Mouse (Mus musculus): Measurements from ENCODE around the gene Higd1c. TPM values are rescaled to one million over a fixed set of nuclear protein-coding genes. Genes with fewer than 3 reads are reported as not detected.

Higd1c gene
- polyA plus RNA-seq, 1 experiment from 2014 or later, result not detected

DNA sequence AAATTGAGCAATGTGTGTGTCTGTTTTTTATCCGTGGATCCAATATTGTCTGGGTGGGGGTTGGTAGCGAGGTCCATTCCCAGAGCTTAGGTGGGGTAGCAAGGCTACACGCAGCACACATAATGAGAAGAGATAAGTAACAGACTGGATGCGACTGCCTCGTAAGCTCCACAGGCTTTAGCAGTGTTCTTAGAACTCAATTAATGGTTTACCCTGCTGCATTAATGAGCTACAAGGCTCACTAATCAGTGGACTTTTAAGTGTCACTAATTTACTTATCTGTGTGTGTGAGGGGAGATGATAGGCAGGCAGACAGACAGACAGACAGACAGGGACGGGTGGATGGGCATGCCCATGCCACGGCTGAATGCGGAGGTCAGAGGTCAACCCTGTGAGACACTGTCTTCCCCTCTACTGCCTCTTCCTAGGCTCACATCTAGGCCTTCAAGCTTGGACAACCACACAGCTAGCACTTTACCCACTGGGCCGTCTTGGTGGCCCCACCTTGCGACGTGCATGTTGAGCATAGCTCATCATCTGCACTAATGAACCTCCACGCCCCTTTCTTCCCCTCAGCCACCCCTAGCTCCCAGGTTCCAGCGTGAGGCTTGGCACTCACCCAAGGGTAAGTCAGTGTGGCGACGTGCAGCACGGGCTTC lies 36.4 kb downstream of the Higd1c start:
- peaks cover 99% of the 10 kb centered on the region for H3K36me3 ChIP-seq (replicated peaks; ENCODE audit: control insufficient read depth, insufficient read depth)
- no peak overlapping the region for H3K27ac ChIP-seq
- H3K9me3 ChIP-seq (ENCODE audit: control insufficient read depth, low read length), result no peaks in the 10 kb centered on the region
- H3K9ac ChIP-seq, result no peak overlapping the region
- no peak for ATAC-seq (ENCODE audit: low FRiP score)
- H3K4me2 ChIP-seq (replicated peaks), result no peak overlapping the region
- H3K4me3 ChIP-seq (replicated peaks; ENCODE audit: low read length), result no peak overlapping the region
- WGBS, result 89% methylated on average over 16 of the region's 16 CpGs
- no peaks in the 10 kb centered on the region for H3K4me1 ChIP-seq (replicated peaks; ENCODE audit: control insufficient read depth, insufficient read depth, low read length)
- no peak for DNase-seq (ENCODE audit: low spot score)
- H3K27me3 ChIP-seq (ENCODE audit: control insufficient read depth, insufficient read depth, low read length), result no peaks in the 10 kb centered on the region

DNA sequence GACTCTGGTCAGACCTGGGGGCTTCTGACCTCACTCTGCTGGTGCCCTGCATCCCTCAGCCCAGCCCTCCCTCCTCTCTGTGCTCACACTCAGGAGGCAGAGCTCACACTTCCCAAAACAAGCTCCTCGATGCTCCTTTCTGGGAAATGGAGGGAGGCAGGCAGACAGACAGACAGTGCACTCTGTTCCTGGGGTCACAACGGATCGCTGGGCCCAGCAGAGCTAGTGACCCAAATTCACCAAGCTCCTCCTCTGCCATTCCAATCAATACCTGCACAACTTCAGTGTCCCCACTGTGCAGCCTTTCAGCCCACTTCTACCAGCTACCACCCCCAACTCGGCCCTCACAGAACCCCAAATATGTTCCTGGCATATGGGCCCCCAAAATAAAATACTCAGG lies 37.5 kb downstream of the Higd1c start:
- Histone ChIP-seq H3K9me3 (ENCODE audit: control insufficient read depth, low read length) (no peaks in the 10 kb centered on the region), H3K4me3 (replicated peaks; ENCODE audit: low read length) (no peak overlapping the region), H3K27ac (no peak overlapping the region), H3K36me3 (replicated peaks; ENCODE audit: control insufficient read depth, insufficient read depth) (peaks cover 95% of the 10 kb centered on the region), H3K4me2 (replicated peaks) (no peak overlapping the region), H3K9ac (no peak overlapping the region), H3K4me1 (replicated peaks; ENCODE audit: control insufficient read depth, insufficient read depth, low read length) (no peaks in the 10 kb centered on the region), H3K27me3 (ENCODE audit: control insufficient read depth, insufficient read depth, low read length) (no peaks in the 10 kb centered on the region)
- ATAC-seq (ENCODE audit: low FRiP score) (no peak), DNase-seq (ENCODE audit: low spot score) (no peak)
- 78% methylated on average over 4 of the region's 4 CpGs for WGBS

DNA sequence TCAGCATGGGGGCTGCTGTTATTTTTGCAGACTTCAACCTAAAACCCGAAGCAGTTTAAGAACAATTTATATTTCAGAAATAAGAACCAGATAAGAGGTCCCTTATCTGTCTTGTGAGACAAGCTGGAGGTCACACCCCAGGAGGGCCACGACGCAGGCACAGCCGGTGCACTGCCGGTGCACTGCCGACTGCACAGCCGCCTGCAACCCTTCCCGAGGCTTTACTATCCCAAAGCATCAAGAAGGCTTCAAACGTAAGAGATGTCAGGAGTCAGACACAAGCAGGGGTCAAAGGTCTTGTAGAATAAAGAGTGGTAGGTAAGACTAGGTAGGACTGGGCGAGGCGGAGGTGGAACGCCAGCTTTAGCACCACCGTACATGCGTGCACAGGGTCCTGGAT lies 38.0 kb downstream of the Higd1c start:
- Histone ChIP-seq H3K9ac (no peak overlapping the region), H3K4me1 (replicated peaks; ENCODE audit: control insufficient read depth, insufficient read depth, low read length) (no peaks in the 10 kb centered on the region), H3K4me2 (replicated peaks) (no peak overlapping the region), H3K27ac (no peak overlapping the region), H3K9me3 (ENCODE audit: control insufficient read depth, low read length) (no peaks in the 10 kb centered on the region), H3K27me3 (ENCODE audit: control insufficient read depth, insufficient read depth, low read length) (no peaks in the 10 kb centered on the region), H3K36me3 (replicated peaks; ENCODE audit: control insufficient read depth, insufficient read depth) (peaks cover 93% of the 10 kb centered on the region), H3K4me3 (replicated peaks; ENCODE audit: low read length) (no peak overlapping the region)
- WGBS, result 93% methylated on average over 14 of the region's 14 CpGs
- DNase-seq (ENCODE audit: low spot score), result no peak
- ATAC-seq (ENCODE audit: low FRiP score), result no peak

DNA sequence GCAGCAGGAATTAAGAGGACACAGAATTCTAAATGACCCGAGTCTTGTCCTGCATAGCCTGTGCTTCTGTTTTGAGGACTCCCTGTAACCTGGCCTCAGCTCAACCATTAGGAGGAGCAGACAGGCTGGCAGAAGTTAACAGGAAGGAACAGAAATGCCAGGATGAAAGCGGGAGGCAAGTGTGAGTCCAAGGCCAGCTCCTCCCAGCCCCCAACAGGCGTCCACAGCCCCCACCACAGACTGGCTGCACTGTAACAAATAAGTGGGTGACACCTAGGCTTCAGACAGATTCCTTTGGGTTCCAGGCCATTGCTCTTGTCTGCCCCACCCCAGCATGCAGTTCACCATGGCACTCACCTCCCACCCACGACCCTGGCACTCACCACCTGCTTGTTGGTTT lies 38.5 kb downstream of the Higd1c start:
- DNase-seq (ENCODE audit: low spot score) (no peak), ATAC-seq (ENCODE audit: low FRiP score) (no peak)
- 82% methylated on average over 4 of the region's 4 CpGs for WGBS
- no peaks in the 10 kb centered on the region for H3K27me3 ChIP-seq (ENCODE audit: control insufficient read depth, insufficient read depth, low read length)
- no peak overlapping the region for H3K27ac ChIP-seq
- H3K4me3 ChIP-seq (replicated peaks; ENCODE audit: low read length), result no peak overlapping the region
- H3K4me2 ChIP-seq (replicated peaks), result no peak overlapping the region
- H3K4me1 ChIP-seq (replicated peaks; ENCODE audit: control insufficient read depth, insufficient read depth, low read length), result no peaks in the 10 kb centered on the region
- no peaks in the 10 kb centered on the region for H3K9me3 ChIP-seq (ENCODE audit: control insufficient read depth, low read length)
- peaks cover 93% of the 10 kb centered on the region for H3K36me3 ChIP-seq (replicated peaks; ENCODE audit: control insufficient read depth, insufficient read depth)
- H3K9ac ChIP-seq, result no peak overlapping the region

DNA sequence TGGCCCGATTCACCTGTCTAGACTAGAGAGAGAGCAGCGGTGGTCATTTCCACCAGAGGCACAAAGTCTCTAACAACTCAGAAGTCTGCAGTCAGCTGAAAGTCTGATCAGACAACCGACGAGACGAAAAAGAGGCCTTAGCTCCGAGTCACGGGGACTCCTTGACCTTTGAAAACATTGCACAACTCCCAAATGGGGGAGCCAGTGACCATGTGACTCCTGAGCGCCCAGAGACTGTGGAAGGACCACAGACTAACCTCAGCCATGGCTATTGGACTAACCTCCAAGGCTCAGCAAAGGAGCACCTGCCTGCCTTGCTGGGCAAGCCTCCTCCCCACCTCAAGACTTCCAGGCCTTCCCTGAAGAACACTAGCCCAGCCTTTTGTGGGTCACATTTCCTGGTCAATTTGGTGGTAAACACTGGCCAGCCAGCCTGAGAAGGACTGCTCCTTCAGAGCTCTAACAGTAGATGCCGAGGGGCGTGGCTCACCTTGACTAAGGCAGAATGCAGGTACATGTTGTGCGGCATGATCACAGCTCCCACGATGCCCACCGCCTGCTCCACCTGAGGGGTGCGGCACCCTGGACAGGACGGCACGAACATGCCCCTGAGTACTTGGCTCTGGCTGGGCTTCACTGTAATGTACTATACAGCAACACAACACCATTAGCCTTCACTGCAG lies 39.1 kb downstream of the Higd1c start:
- no peak for ATAC-seq (ENCODE audit: low FRiP score)
- H3K36me3 ChIP-seq (replicated peaks; ENCODE audit: control insufficient read depth, insufficient read depth), result peaks cover 93% of the 10 kb centered on the region
- no peak for DNase-seq (ENCODE audit: low spot score)

DNA sequence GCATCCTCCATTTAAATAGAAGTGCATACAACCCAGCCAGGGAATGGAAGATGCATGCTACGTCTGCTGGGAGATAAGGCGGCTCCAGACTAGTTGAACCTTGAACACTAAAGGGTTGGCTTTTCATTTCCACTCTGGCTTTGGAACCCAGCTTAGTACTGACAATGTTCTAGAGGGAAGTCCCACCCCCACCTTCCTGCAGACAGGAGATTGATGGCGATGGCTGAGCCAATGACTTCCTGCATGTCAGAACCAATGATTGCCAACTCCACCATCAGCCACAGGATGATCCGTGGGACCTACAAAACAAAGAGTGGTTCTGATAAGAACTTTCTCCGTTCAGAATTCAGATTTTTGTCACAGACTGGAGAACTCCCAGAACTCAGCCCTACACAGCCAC lies 41.7 kb downstream of the Higd1c start:
- Histone ChIP-seq H3K4me2 (replicated peaks) (no peak overlapping the region), H3K4me1 (replicated peaks; ENCODE audit: control insufficient read depth, insufficient read depth, low read length) (no peaks in the 10 kb centered on the region), H3K27ac (no peak overlapping the region), H3K4me3 (replicated peaks; ENCODE audit: low read length) (no peak overlapping the region), H3K9me3 (ENCODE audit: control insufficient read depth, low read length) (no peaks in the 10 kb centered on the region), H3K36me3 (replicated peaks; ENCODE audit: control insufficient read depth, insufficient read depth) (peaks cover 90% of the 10 kb centered on the region), H3K27me3 (ENCODE audit: control insufficient read depth, insufficient read depth, low read length) (no peaks in the 10 kb centered on the region), H3K9ac (no peak overlapping the region)
- no peak for DNase-seq (ENCODE audit: low spot score)
- 88% methylated on average over 5 of the region's 5 CpGs for WGBS
- no peak for ATAC-seq (ENCODE audit: low FRiP score)

More for the DNA sequence above, 39.1 kb downstream of the Higd1c start:
- Histone ChIP-seq H3K27me3 (ENCODE audit: control insufficient read depth, insufficient read depth, low read length) (no peaks in the 10 kb centered on the region), H3K9me3 (ENCODE audit: control insufficient read depth, low read length) (no peaks in the 10 kb centered on the region), H3K27ac (no peak overlapping the region), H3K4me1 (replicated peaks; ENCODE audit: control insufficient read depth, insufficient read depth, low read length) (no peaks in the 10 kb centered on the region), H3K4me3 (replicated peaks; ENCODE audit: low read length) (no peak overlapping the region), H3K4me2 (replicated peaks) (no peak overlapping the region), H3K9ac (no peak overlapping the region)
- 93% methylated on average over 16 of the region's 16 CpGs for WGBS

DNA sequence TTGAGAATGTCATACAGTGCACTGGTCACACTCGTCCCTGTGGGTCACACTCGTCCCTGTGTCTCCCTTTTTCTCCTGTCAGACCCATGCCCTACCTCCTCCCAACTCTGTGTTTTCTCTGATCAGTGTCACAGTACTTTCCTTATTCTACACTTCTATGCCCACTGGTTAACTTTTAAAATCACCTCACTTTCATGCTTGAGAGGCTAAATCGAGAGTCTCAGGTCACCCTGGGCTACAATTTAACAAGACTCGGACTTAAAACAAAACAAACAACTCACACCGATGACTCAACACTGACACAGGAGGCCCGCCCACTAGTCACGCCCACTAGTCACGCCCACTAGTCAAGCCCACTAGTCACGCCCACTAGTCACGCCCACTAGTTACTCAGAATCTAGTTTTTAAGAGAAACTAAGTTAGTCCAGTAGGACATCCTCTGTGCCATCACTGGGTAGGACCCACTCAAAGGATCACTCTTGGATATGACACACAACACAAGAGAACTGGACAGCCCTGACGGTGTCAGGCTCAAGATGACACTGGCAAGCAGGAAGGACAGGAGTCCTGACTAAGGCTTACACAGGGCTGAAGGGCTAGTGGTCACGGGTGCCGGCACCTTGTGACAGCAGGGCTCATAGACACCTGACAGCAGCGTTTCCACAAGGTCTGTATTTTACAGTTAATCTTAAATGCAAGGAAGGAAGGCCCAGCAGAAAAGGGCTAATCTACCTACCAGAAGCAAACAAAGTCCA lies 46.8 kb downstream of the Higd1c start:
- Histone ChIP-seq H3K4me3 (replicated peaks; ENCODE audit: low read length) (no peak overlapping the region), H3K27me3 (ENCODE audit: control insufficient read depth, insufficient read depth, low read length) (no peaks in the 10 kb centered on the region), H3K9ac (no peak overlapping the region), H3K4me2 (replicated peaks) (no peak overlapping the region), H3K9me3 (ENCODE audit: control insufficient read depth, low read length) (no peaks in the 10 kb centered on the region), H3K4me1 (replicated peaks; ENCODE audit: control insufficient read depth, insufficient read depth, low read length) (no peaks in the 10 kb centered on the region), H3K36me3 (replicated peaks; ENCODE audit: control insufficient read depth, insufficient read depth) (peaks cover 41% of the 10 kb centered on the region), H3K27ac (no peak overlapping the region)
- DNase-seq (ENCODE audit: low spot score), result no peak
- 59% methylated on average over 14 of the region's 14 CpGs for WGBS
- ATAC-seq (ENCODE audit: low FRiP score), result no peak

DNA sequence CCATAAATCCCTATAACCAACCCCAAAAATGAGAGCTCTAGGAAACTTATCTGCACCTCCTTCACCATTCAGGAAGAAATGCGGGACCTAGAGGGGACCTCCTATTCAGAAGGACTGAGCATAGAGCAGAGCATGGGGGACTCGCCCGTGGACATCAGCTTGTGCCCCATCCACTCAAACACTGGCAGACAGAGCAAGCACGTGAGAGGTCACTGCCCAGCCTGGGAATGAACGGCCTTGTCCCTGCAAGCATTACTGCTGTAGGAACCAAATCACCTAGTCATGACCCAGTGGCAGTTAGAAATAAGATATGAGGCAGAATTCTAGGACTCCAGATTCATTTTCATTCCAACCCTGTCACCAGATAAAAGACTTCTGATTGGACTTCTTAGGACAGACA lies 47.4 kb downstream of the Higd1c start:
- no peaks in the 10 kb centered on the region for H3K27me3 ChIP-seq (ENCODE audit: control insufficient read depth, insufficient read depth, low read length)
- no peak overlapping the region for H3K27ac ChIP-seq
- H3K9me3 ChIP-seq (ENCODE audit: control insufficient read depth, low read length), result no peaks in the 10 kb centered on the region
- no peak for DNase-seq (ENCODE audit: low spot score)
- 89% methylated on average over 5 of the region's 5 CpGs for WGBS
- H3K4me2 ChIP-seq (replicated peaks), result no peak overlapping the region
- H3K4me3 ChIP-seq (replicated peaks; ENCODE audit: low read length), result no peak overlapping the region
- H3K4me1 ChIP-seq (replicated peaks; ENCODE audit: control insufficient read depth, insufficient read depth, low read length), result no peaks in the 10 kb centered on the region
- H3K9ac ChIP-seq, result no peak overlapping the region
- peaks cover 38% of the 10 kb centered on the region for H3K36me3 ChIP-seq (replicated peaks; ENCODE audit: control insufficient read depth, insufficient read depth)
- ATAC-seq (ENCODE audit: low FRiP score), result no peak

DNA sequence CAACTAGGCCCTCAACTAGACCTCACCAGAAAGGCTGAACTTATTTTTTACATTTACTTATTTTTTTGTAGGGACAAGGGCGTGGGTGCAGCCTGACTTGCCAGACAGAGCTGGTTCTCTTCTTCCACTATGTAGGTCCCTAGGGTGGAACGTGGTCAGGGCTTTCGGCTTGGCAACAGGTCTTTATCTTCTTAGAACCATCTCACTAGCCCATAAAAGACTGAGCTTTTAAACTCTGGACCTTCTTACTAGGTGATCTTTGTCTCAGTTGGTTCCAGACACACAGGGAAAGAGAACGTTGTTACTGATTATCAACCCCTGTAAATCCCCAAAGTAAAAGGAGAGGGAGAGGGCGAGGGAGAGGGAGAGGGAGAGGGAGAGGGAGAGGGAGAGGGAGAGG lies 49.0 kb downstream of the Higd1c start:
- ATAC-seq (ENCODE audit: low FRiP score) (no peak), DNase-seq (ENCODE audit: low spot score) (no peak)
- H3K36me3 ChIP-seq (replicated peaks; ENCODE audit: control insufficient read depth, insufficient read depth), result peaks cover 25% of the 10 kb centered on the region
- H3K9ac ChIP-seq, result no peak overlapping the region
- H3K4me2 ChIP-seq (replicated peaks), result no peak overlapping the region
- H3K27ac ChIP-seq, result no peak overlapping the region
- no peak overlapping the region for H3K4me3 ChIP-seq (replicated peaks; ENCODE audit: low read length)
- H3K4me1 ChIP-seq (replicated peaks; ENCODE audit: control insufficient read depth, insufficient read depth, low read length), result no peaks in the 10 kb centered on the region
- no peaks in the 10 kb centered on the region for H3K27me3 ChIP-seq (ENCODE audit: control insufficient read depth, insufficient read depth, low read length)
- no peaks in the 10 kb centered on the region for H3K9me3 ChIP-seq (ENCODE audit: control insufficient read depth, low read length)
- WGBS, result 88% methylated on average over 4 of the region's 5 CpGs
